Mouse (Mus musculus) stomach, postnatal 0 days (tissue): Measurements from ENCODE around the gene Gm5141.
"Not testable (repeated sequence)": the region's sequence is repeated elsewhere in the genome, so short reads cannot be mapped to it uniquely, and the experiment has no call there.

Experiments
- CTCF ChIP-seq: IDR thresholded peaks from 2 replicates; pipeline ENCODE4 v1.5.1; 2016; ENCODE audit warnings: antibody characterized with exemption, low read depth, mild to moderate bottlenecking, moderate library complexity
- EP300 ChIP-seq: optimal IDR thresholded peaks from 2 replicates; pipeline ENCODE3; 2016; ENCODE audit warnings: antibody characterized with exemption

DNA sequence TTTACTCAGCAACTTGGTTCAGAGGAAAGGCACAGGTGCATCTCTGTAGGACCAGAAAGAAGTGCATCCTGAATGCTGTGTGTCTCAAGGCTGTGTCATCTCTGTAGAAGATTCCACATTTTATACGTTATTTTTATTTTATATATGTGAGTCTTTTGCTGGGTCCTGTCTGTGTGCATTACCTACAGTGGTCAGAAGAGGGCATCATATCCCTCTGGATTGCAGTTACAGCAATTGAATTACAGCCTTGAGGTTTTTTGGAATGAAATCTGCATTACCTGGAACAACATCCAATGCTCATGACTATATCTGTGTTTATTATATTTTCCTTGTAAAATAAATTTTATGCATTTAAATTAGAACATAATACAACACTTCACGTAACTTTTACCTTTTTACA is 21.8 kb downstream of the Gm5141 start:
- peak; percentile 75 for TF ChIP-seq CTCF
- TF ChIP-seq EP300, result not testable (repeated sequence)
